Mouse (Mus musculus) intestine, embryonic 14.5 days (tissue): Measurements from ENCODE around the gene Chd9. TPM values are rescaled to one million over a fixed set of nuclear protein-coding genes. Genes with fewer than 3 reads are reported as not detected.

Experiments
- ATAC-seq: fragments of 200-750 bp; cut with Nextera tagmentation; replicated peaks from 2 replicates; pipeline ENCODE4 v1.8.0; 2017; ENCODE audit warnings: low read depth, moderate number of reproducible peaks, moderate TSS enrichment, moderate library complexity; ENCODE audit not compliant: low FRiP score, low TSS enrichment
- DNase-seq: peaks from one replicate; pipeline ENCODE4 v3.0.0-alpha.2; 2018; ENCODE audit warnings: low spot score
- H3K27ac ChIP-seq: fragments of 300-500 bp; sonication (generic); 2 replicates; pipeline ENCODE4 v1.5.1; 2014; ENCODE audit warnings: low read depth, mild to moderate bottlenecking, control low read depth
- H3K27me3 ChIP-seq: fragments of 300-500 bp; sonication (generic); replicated peaks from 2 replicates; pipeline ENCODE4 v1.6.1; 2014; ENCODE audit warnings: low read length, control low read depth; ENCODE audit not compliant: control insufficient read depth, insufficient read depth
- H3K36me3 ChIP-seq: fragments of 300-500 bp; sonication (generic); 2 replicates; pipeline ENCODE4 v1.6.1; 2014; ENCODE audit warnings: low read length, control low read depth; ENCODE audit not compliant: control insufficient read depth, insufficient read depth
- H3K4me1 ChIP-seq: fragments of 300-500 bp; sonication (generic); replicated peaks from 2 replicates; pipeline ENCODE4 v1.6.1; 2014; ENCODE audit warnings: low read length, control low read depth, mixed read lengths; ENCODE audit not compliant: control insufficient read depth, insufficient read depth
- H3K4me2 ChIP-seq: fragments of 300-500 bp; sonication (generic); 2 replicates; pipeline ENCODE4 v1.6.1; 2014; ENCODE audit warnings: low read length
- H3K4me3 ChIP-seq: fragments of 300-500 bp; sonication (generic); 2 replicates; pipeline ENCODE4 v1.5.1; 2014; ENCODE audit warnings: low read depth, low read length, control low read depth, mixed read lengths
- H3K9ac ChIP-seq: fragments of 300-500 bp; sonication (generic); 2 replicates; pipeline ENCODE4 v1.6.1; 2014; ENCODE audit warnings: mild to moderate bottlenecking, low read length
- H3K9me3 ChIP-seq: fragments of 300-500 bp; sonication (generic); 2 replicates; pipeline ENCODE4 v1.6.1; 2016; ENCODE audit warnings: low read length, control low read depth; ENCODE audit not compliant: control insufficient read depth
- WGBS: fragments of 180-500 bp; shearing (Covaris S2); extraction: QIAGEN DNeasy Blood & Tissue Kit; methylation state at CpG from one replicate; pipeline ENCODE4 v1.1.7; 2014; 5-methylcytosine and 5-hydroxymethylcytosine counted together
- polyA plus RNA-seq: library from polyadenylated mRNA; unstranded; fragments of >200 nt; fragmentation: Nextera tagmentation; extraction: Ambion mirVana; gene quantifications from 2 replicates; pipeline ENCODE4 v1.2.1, GENCODE M21; 2014

The Chd9 gene
- polyA plus RNA-seq, 1 experiment from 2014 or later = 120 TPM

- Histone ChIP-seq H3K4me3 (peak overlapping the region; percentile 63), H3K36me3 (peaks cover 5% of the 10 kb centered on the region; the same call in 1 of the 2 replicates), H3K9ac (peak overlapping the region; percentile 72), H3K4me2 (peak overlapping the region; percentile 80), H3K4me1 (peaks cover 13% of the 10 kb centered on the region), H3K9me3 (no peaks in the 10 kb centered on the region), H3K27me3 (no peaks in the 10 kb centered on the region), H3K27ac (peak overlapping the region; percentile 98)
- peak; percentile 90 for DNase-seq
- ATAC-seq = peak; percentile 87
- 2% methylated on average over 21 of the region's 21 CpGs for WGBS
Observed at GRCm38 (mm10) chr8:90954802-90955760, 126.9 kb downstream of the Chd9 start.

- peak overlapping the region; percentile 63 for H3K4me3 ChIP-seq
- H3K9me3 ChIP-seq = no peaks in the 10 kb centered on the region
- peaks cover 5% of the 10 kb centered on the region; the same call in 1 of the 2 replicates for H3K36me3 ChIP-seq
- H3K27me3 ChIP-seq = no peaks in the 10 kb centered on the region
- peak overlapping the region; percentile 98 for H3K27ac ChIP-seq
- no peak for DNase-seq
- no peak for ATAC-seq
- peak overlapping the region; percentile 72 for H3K9ac ChIP-seq
- peaks cover 17% of the 10 kb centered on the region for H3K4me1 ChIP-seq
- H3K4me2 ChIP-seq = peak overlapping the region; percentile 80
Observed at GRCm38 (mm10) chr8:90955761-90956136, 127.6 kb downstream of the Chd9 start.

GRCm38 (mm10) chr8:90956390-90956789 is 128.2 kb downstream of the Chd9 start:
- Histone ChIP-seq H3K9me3 (no peaks in the 10 kb centered on the region), H3K27me3 (no peaks in the 10 kb centered on the region), H3K4me3 (peak overlapping the region; percentile 63), H3K4me2 (peak overlapping the region; percentile 80), H3K36me3 (peaks cover 5% of the 10 kb centered on the region; the same call in 1 of the 2 replicates), H3K27ac (no peak overlapping the region), H3K9ac (peak overlapping the region; percentile 42), H3K4me1 (peaks cover 18% of the 10 kb centered on the region)
- DNase-seq (no peak), ATAC-seq (no peak)
- 66% methylated on average over 9 of the region's 9 CpGs for WGBS

- no peak for DNase-seq
- H3K4me1 ChIP-seq = peaks cover 21% of the 10 kb centered on the region
- peaks cover 5% of the 10 kb centered on the region; the same call in 1 of the 2 replicates for H3K36me3 ChIP-seq
- peak overlapping the region; percentile 63; the same call in 1 of the 2 replicates for H3K4me3 ChIP-seq
- ATAC-seq = no peak
- peak overlapping the region; percentile 80 for H3K4me2 ChIP-seq
- H3K9ac ChIP-seq = no peak overlapping the region
- H3K9me3 ChIP-seq = no peaks in the 10 kb centered on the region
- H3K27ac ChIP-seq = no peak overlapping the region
- no peaks in the 10 kb centered on the region for H3K27me3 ChIP-seq
Observed at GRCm38 (mm10) chr8:90957711-90958110, 129.6 kb downstream of the Chd9 start.

- no peak overlapping the region for H3K4me2 ChIP-seq
- H3K9me3 ChIP-seq = no peaks in the 10 kb centered on the region
- ATAC-seq = no peak
- WGBS = 83% methylated on average over 4 of the region's 4 CpGs
- peaks cover 5% of the 10 kb centered on the region; the same call in 1 of the 2 replicates for H3K36me3 ChIP-seq
- no peak for DNase-seq
- no peak overlapping the region for H3K4me3 ChIP-seq
- H3K27me3 ChIP-seq = no peaks in the 10 kb centered on the region
- no peak overlapping the region for H3K9ac ChIP-seq
- H3K4me1 ChIP-seq = peaks cover 21% of the 10 kb centered on the region
- no peak overlapping the region for H3K27ac ChIP-seq
Observed at GRCm38 (mm10) chr8:90959721-90960120, 131.6 kb downstream of the Chd9 start.

- H3K9me3 ChIP-seq = no peaks in the 10 kb centered on the region
- 58% methylated on average over 4 of the region's 4 CpGs for WGBS
- H3K4me1 ChIP-seq = peaks cover 18% of the 10 kb centered on the region
- DNase-seq = no peak
- H3K9ac ChIP-seq = no peak overlapping the region
- H3K36me3 ChIP-seq = peaks cover 10% of the 10 kb centered on the region; the same call in 1 of the 2 replicates
- no peak overlapping the region for H3K4me2 ChIP-seq
- no peak overlapping the region for H3K27ac ChIP-seq
- H3K27me3 ChIP-seq = no peaks in the 10 kb centered on the region
- ATAC-seq = no peak
- no peak overlapping the region for H3K4me3 ChIP-seq
Observed at GRCm38 (mm10) chr8:90961603-90962002, 133.5 kb downstream of the Chd9 start.

GRCm38 (mm10) chr8:90964044-90964443 is 135.9 kb downstream of the Chd9 start:
- 91% methylated on average over 2 of the region's 2 CpGs for WGBS
- no peak for ATAC-seq
- H3K9ac ChIP-seq = no peak overlapping the region

GRCm38 (mm10) chr8:90965467-90966170 is 137.5 kb downstream of the Chd9 start:
- 93% methylated on average over 9 of the region's 9 CpGs for WGBS
- Histone ChIP-seq H3K27ac (no peak overlapping the region), H3K9me3 (no peaks in the 10 kb centered on the region), H3K9ac (no peak overlapping the region), H3K4me2 (no peak overlapping the region), H3K36me3 (0 out of 2 replicates have a peak, but pooled peaks cover 4% of the 10 kb centered on the region), H3K4me3 (no peak overlapping the region), H3K27me3 (no peaks in the 10 kb centered on the region), H3K4me1 (peaks cover 4% of the 10 kb centered on the region; the same call in 1 of the 2 replicates)
- ATAC-seq (no peak), DNase-seq (no peak)

More at GRCm38 (mm10) chr8:90964044-90964443, 135.9 kb downstream of the Chd9 start:
- Histone ChIP-seq H3K4me2 (no peak overlapping the region), H3K36me3 (0 out of 2 replicates have a peak, but pooled peaks cover 4% of the 10 kb centered on the region), H3K27ac (no peak overlapping the region), H3K27me3 (no peaks in the 10 kb centered on the region), H3K9me3 (no peaks in the 10 kb centered on the region), H3K4me1 (peaks cover 11% of the 10 kb centered on the region; the same call in 1 of the 2 replicates), H3K4me3 (no peak overlapping the region)
- DNase-seq = no peak
